Mouse (Mus musculus): Measurements from ENCODE around the gene Gnai2. TPM values are rescaled to one million over a fixed set of nuclear protein-coding genes. Genes with fewer than 3 reads are reported as not detected.
A peak's percentile ranks its signal among the peaks of the same experiment; 100 is the strongest.

Gnai2 gene
- polyA plus RNA-seq, 1 experiment from 2014 or later = 394 TPM

GRCm38 (mm10) chr9:107605041-107605661 is 30.0 kb downstream of the Gnai2 start:
- Histone ChIP-seq H3K4me1 (peaks cover 78% of the 10 kb centered on the region), H3K9me3 (no peaks in the 10 kb centered on the region), H3K27ac (peak overlapping the region; percentile 57), H3K36me3 (no peaks in the 10 kb centered on the region), H3K9ac (no peak overlapping the region), H3K4me3 (no peak overlapping the region; the same call in 1 of the 2 replicates), H3K27me3 (no peaks in the 10 kb centered on the region), H3K4me2 (peak overlapping the region; percentile 14; the same call in 1 of the 2 replicates)
- WGBS = 37% methylated on average over 23 of the region's 23 CpGs
- ATAC-seq (ENCODE audit: insufficient number of reproducible peaks, low FRiP score, low TSS enrichment, low read depth) = no peak

GRCm38 (mm10) chr9:107603251-107603650 is 31.9 kb downstream of the Gnai2 start:
- Histone ChIP-seq H3K4me3 (no peak overlapping the region), H3K36me3 (no peaks in the 10 kb centered on the region), H3K9me3 (no peaks in the 10 kb centered on the region), H3K4me2 (no peak overlapping the region), H3K27me3 (no peaks in the 10 kb centered on the region), H3K9ac (no peak overlapping the region), H3K27ac (no peak overlapping the region), H3K4me1 (peaks cover 59% of the 10 kb centered on the region)
- WGBS = 76% methylated on average over 6 of the region's 6 CpGs
- ATAC-seq (ENCODE audit: insufficient number of reproducible peaks, low FRiP score, low TSS enrichment, low read depth) = no peak

GRCm38 (mm10) chr9:107602068-107602648 is 33.0 kb downstream of the Gnai2 start:
- H3K36me3 ChIP-seq = no peaks in the 10 kb centered on the region
- H3K27ac ChIP-seq = 0 out of 2 replicates have a peak overlapping the region, but pooled peaks have one; percentile 43
- H3K27me3 ChIP-seq = no peaks in the 10 kb centered on the region
- H3K9ac ChIP-seq = no peak overlapping the region
- no peak overlapping the region for H3K4me3 ChIP-seq
- no peak overlapping the region for H3K4me2 ChIP-seq
- no peak for ATAC-seq (ENCODE audit: insufficient number of reproducible peaks, low FRiP score, low TSS enrichment, low read depth)
- H3K9me3 ChIP-seq = no peaks in the 10 kb centered on the region
- WGBS = 8% methylated on average over 10 of the region's 10 CpGs
- peaks cover 48% of the 10 kb centered on the region for H3K4me1 ChIP-seq

GRCm38 (mm10) chr9:107601275-107601674 is 33.9 kb downstream of the Gnai2 start:
- no peaks in the 10 kb centered on the region; the same call in 1 of the 2 replicates for H3K36me3 ChIP-seq
- no peak for ATAC-seq (ENCODE audit: insufficient number of reproducible peaks, low FRiP score, low TSS enrichment, low read depth)
- H3K9ac ChIP-seq = no peak overlapping the region
- no peak overlapping the region for H3K27ac ChIP-seq
- 82% methylated on average over 11 of the region's 11 CpGs for WGBS
- no peaks in the 10 kb centered on the region for H3K27me3 ChIP-seq
- H3K4me3 ChIP-seq = no peak overlapping the region
- H3K4me1 ChIP-seq = peaks cover 40% of the 10 kb centered on the region
- no peak overlapping the region for H3K4me2 ChIP-seq
- no peaks in the 10 kb centered on the region for H3K9me3 ChIP-seq

- Histone ChIP-seq H3K27ac (no peak overlapping the region), H3K9me3 (no peaks in the 10 kb centered on the region), H3K36me3 (no peaks in the 10 kb centered on the region; the same call in none of the 2 replicates), H3K27me3 (no peaks in the 10 kb centered on the region), H3K9ac (no peak overlapping the region), H3K4me3 (no peak overlapping the region), H3K4me2 (no peak overlapping the region), H3K4me1 (peaks cover 34% of the 10 kb centered on the region)
- ATAC-seq (ENCODE audit: insufficient number of reproducible peaks, low FRiP score, low TSS enrichment, low read depth) = no peak
- 80% methylated on average over 12 of the region's 12 CpGs for WGBS
Observed at GRCm38 (mm10) chr9:107600745-107601144, 34.4 kb downstream of the Gnai2 start.

- H3K27me3 ChIP-seq = no peaks in the 10 kb centered on the region
- WGBS = 67% methylated on average over 14 of the region's 14 CpGs
- peaks cover 25% of the 10 kb centered on the region for H3K4me1 ChIP-seq
- no peak overlapping the region for H3K9ac ChIP-seq
- H3K9me3 ChIP-seq = no peaks in the 10 kb centered on the region
- no peak for ATAC-seq (ENCODE audit: insufficient number of reproducible peaks, low FRiP score, low TSS enrichment, low read depth)
- no peak overlapping the region for H3K4me2 ChIP-seq
- H3K36me3 ChIP-seq = peaks cover 4% of the 10 kb centered on the region
- H3K27ac ChIP-seq = no peak overlapping the region
- no peak overlapping the region for H3K4me3 ChIP-seq
Observed at GRCm38 (mm10) chr9:107599842-107600241, 35.3 kb downstream of the Gnai2 start.

- H3K4me3 ChIP-seq = no peak overlapping the region
- no peak overlapping the region for H3K4me2 ChIP-seq
- no peak for ATAC-seq (ENCODE audit: insufficient number of reproducible peaks, low FRiP score, low TSS enrichment, low read depth)
- H3K9me3 ChIP-seq = no peaks in the 10 kb centered on the region
- no peak overlapping the region for H3K27ac ChIP-seq
- 84% methylated on average over 9 of the region's 9 CpGs for WGBS
- no peaks in the 10 kb centered on the region for H3K27me3 ChIP-seq
- H3K9ac ChIP-seq = no peak overlapping the region
- peaks cover 21% of the 10 kb centered on the region for H3K4me1 ChIP-seq
- peaks cover 7% of the 10 kb centered on the region for H3K36me3 ChIP-seq
Observed at GRCm38 (mm10) chr9:107599433-107599832, 35.7 kb downstream of the Gnai2 start.

- Histone ChIP-seq H3K4me1 (peaks cover 11% of the 10 kb centered on the region), H3K9ac (no peak overlapping the region), H3K4me2 (no peak overlapping the region), H3K9me3 (no peaks in the 10 kb centered on the region), H3K4me3 (no peak overlapping the region), H3K36me3 (peaks cover 17% of the 10 kb centered on the region), H3K27ac (no peak overlapping the region), H3K27me3 (no peaks in the 10 kb centered on the region)
- ATAC-seq (ENCODE audit: insufficient number of reproducible peaks, low FRiP score, low TSS enrichment, low read depth) = no peak
- WGBS = 70% methylated on average over 5 of the region's 5 CpGs
Observed at GRCm38 (mm10) chr9:107598385-107598784, 36.8 kb downstream of the Gnai2 start.

GRCm38 (mm10) chr9:107596619-107597569 is 38.3 kb downstream of the Gnai2 start:
- Histone ChIP-seq H3K4me1 (0 out of 2 replicates have a peak, but pooled peaks cover 2% of the 10 kb centered on the region), H3K27ac (no peak overlapping the region), H3K4me2 (no peak overlapping the region), H3K9ac (no peak overlapping the region), H3K27me3 (no peaks in the 10 kb centered on the region), H3K9me3 (no peaks in the 10 kb centered on the region), H3K36me3 (peaks cover 32% of the 10 kb centered on the region), H3K4me3 (no peak overlapping the region)
- no peak for ATAC-seq (ENCODE audit: insufficient number of reproducible peaks, low FRiP score, low TSS enrichment, low read depth)
- 82% methylated on average over 11 of the region's 11 CpGs for WGBS

GRCm38 (mm10) chr9:107594281-107595062 is 40.7 kb downstream of the Gnai2 start:
- H3K9ac ChIP-seq = no peak overlapping the region
- no peaks in the 10 kb centered on the region for H3K27me3 ChIP-seq
- WGBS = 74% methylated on average over 8 of the region's 8 CpGs
- no peak overlapping the region for H3K27ac ChIP-seq
- H3K9me3 ChIP-seq = no peaks in the 10 kb centered on the region
- peaks cover 57% of the 10 kb centered on the region for H3K36me3 ChIP-seq
- ATAC-seq (ENCODE audit: insufficient number of reproducible peaks, low FRiP score, low TSS enrichment, low read depth) = no peak
- no peaks in the 10 kb centered on the region for H3K4me1 ChIP-seq
- H3K4me3 ChIP-seq = no peak overlapping the region
- H3K4me2 ChIP-seq = no peak overlapping the region
